Mouse (Mus musculus): ENCODE measurements around the gene Pramef25. TPM values are rescaled to one million over a fixed set of nuclear protein-coding genes. Genes with fewer than 3 reads are reported as not detected.
"Not testable (repeated sequence)": the region's sequence is repeated elsewhere in the genome, so short reads cannot be mapped to it uniquely, and the experiment has no call there.

The Pramef25 gene
- not detected for polyA plus RNA-seq (2017; shearing (Covaris generic))

DNA sequence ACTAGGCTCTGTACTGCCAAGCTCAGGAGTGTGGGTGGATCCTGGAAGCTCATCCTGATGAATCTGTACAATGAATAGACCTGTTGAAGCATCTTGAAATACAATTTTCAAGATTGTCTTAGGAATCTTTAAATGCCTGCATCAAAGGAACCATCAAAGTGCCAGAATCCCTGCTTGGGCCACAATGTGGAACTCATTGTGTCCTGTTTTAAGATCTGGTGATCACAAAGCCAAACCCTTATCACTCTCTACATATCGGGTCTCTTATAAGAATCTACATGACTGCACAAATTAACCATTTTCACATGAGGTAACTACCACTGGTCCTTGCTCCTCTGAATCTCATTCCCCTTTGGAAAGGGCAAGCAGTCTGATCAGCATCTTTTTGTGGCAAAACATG, at the start of gene Pramef25:
TSS of gene Pramef25 (minus strand) at position 101 of the 400 bp plus-strand sequence.
- ATAC-seq = not testable (repeated sequence)

- ATAC-seq = not testable (repeated sequence)
Measured at GRCm38 (mm10) chr4:143994269-143994668, 43.5 kb upstream of the Pramef25 start, which contains the start of gene Pramef17. Gene Pramef17 (minus strand): TSS chr4:143994369.

DNA sequence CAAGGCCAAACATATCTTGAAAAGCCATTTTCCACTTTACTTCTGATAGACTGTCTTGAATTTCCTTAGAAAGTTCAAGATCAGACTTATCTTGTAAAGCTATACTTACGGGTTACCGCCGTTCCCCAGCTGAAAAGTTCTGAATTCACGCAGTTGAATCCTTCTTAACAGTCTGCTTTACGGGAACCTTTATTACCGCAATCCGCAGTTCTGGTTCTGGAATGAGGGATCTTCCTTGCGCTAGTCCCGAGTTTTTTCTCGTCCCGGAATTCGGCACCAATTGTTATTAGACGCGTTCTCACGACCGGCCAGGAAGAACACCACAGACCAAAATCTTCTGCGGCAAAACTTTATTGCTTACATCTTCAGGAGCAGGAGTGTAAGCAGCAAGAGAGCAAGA, 37.3 kb upstream of the Pramef25 start:
- ATAC-seq = not testable (repeated sequence)

DNA sequence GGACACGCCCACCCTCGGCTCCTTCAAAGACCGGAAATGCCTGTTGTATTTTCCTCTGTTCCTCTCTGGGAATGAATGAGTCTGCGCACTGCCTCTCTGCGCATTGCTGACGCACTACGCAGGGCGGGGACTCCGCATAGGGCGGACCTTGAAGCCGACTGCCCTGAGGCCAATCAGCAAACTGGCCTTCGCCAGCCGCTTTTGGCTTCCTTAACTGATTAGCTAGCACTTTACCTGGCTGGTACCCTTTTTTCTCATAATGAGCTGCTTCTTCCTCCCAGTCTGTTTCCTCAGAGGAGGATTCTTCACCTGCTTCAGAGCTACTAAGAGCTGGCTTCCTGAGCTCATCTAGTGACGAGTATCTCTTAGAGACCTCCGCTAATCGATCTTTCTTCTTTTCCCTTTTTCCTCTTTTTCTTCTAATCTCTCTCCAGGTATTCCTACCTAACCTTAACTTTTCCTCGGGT, 36.7 kb upstream of the Pramef25 start:
- not testable (repeated sequence) for ATAC-seq

DNA sequence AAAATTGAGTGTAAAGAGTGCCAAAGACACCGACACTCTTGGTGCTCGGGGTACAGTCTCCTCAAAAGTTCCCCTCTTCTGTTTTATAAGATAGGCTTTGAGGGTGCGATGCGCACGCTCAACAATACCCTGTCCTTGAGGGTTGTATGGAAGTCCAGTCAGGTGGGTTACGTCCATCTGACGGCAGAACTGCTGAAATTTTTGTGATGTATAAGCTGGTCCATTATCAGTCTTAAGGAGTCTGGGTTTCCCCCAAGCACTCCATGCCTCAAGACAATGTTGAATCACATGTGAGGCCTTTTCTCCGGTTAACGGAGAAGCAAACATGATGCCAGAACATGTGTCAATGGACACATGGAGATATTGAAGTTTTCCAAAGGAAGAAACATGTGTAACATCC, 34.9 kb upstream of the Pramef25 start:
- ATAC-seq = not testable (repeated sequence)

- not testable (repeated sequence) for ATAC-seq
Measured at GRCm38 (mm10) chr4:143985165-143985564, 34.3 kb upstream of the Pramef25 start.

- ATAC-seq = not testable (repeated sequence)
Measured at GRCm38 (mm10) chr4:143983446-143983845, 32.6 kb upstream of the Pramef25 start.

DNA sequence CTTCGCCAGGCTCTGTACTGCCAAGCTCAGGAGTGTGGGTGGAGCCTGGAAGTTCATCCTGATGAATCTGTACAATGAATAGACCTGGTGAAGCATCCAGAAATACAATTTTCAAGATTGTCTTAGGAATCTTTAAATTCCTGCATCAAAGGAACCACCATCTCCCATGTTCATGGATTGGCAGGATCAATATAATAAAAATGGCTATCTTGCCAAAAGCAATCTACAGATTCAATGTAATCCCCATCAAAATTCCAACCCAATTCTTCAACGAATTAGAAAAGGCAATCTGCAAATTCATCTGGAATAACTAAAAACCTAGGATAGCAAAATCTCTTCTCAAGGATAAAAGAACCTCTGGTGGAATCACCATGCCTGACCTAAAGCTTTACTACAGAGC, 16.0 kb upstream of the Pramef25 start, which contains the start of gene Gm13101:
TSS of gene Gm13101 (minus strand) at position 101 of the 400 bp plus-strand sequence.
- not testable (repeated sequence) for ATAC-seq

DNA sequence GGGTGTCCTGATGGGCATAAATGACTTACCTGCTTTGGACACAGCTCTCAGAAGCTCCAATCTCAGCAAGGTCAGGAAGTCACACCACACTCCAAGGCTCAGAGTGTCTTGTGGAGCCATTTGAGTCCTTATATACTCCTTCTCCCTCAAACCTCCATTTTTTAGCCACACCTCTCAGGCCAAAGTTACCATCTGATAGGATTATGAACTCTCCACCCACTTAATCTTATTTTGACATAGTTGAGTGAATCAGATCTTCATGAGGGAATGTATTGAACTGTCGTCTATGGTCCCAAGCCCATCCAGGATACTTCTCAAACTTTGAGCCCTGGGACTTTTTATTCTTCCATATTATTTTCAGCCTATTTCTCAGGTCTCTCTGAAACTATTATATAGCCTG, 50.5 kb downstream of the Pramef25 start, which contains the start of gene Pramef6:
TSS of gene Pramef6 (minus strand) at position 101 of the 400 bp plus-strand sequence.
- ATAC-seq = not testable (repeated sequence)

Other genes with a start within 250 kb of the Pramef25 start
- not detected for gene Gm13089, start 248.3 kb downstream of the Pramef25 start, polyA plus RNA-seq (2017; shearing (Covaris generic))
- not detected for gene Gm13078, start 231.6 kb downstream of the Pramef25 start, polyA plus RNA-seq (2017; shearing (Covaris generic))
- gene Gm13023, start 161.7 kb downstream of the Pramef25 start, polyA plus RNA-seq (2017; shearing (Covaris generic)) = not detected
- not detected for gene Gm13084, start 134.9 kb downstream of the Pramef25 start, polyA plus RNA-seq (2017; shearing (Covaris generic))
- not detected for gene Gm13103, start 104.5 kb downstream of the Pramef25 start, polyA plus RNA-seq (2017; shearing (Covaris generic))
- not detected for gene Pramef6, start 50.6 kb downstream of the Pramef25 start, polyA plus RNA-seq (2017; shearing (Covaris generic))
- not detected for gene Gm13101, start 15.9 kb upstream of the Pramef25 start, polyA plus RNA-seq (2017; shearing (Covaris generic))
- gene Pramef17, start 43.4 kb upstream of the Pramef25 start, polyA plus RNA-seq (2017; shearing (Covaris generic)) = not detected
- gene Pramel4, start 108.1 kb upstream of the Pramef25 start, polyA plus RNA-seq (2017; shearing (Covaris generic)) = not detected
- not detected for gene Gm13102, start 155.5 kb upstream of the Pramef25 start, polyA plus RNA-seq (2017; shearing (Covaris generic))
- not detected for gene Oog3, start 211.6 kb upstream of the Pramef25 start, polyA plus RNA-seq (2017; shearing (Covaris generic))
- gene Oog2, start 239.7 kb upstream of the Pramef25 start, polyA plus RNA-seq (2017; shearing (Covaris generic)) = not detected

Data from CD4-positive, CD25-positive, alpha-beta regulatory T cell, adult 4 months (primary cell).